Mouse (Mus musculus): ENCODE results near the gene Gimap4. TPM values are rescaled to one million over a fixed set of nuclear protein-coding genes. Genes with fewer than 3 reads are reported as not detected.

Gimap4 gene
- total and polyA plus RNA-seq, 3 experiments = 113 to 264 (median 203) TPM

- H3K4me2 ChIP-seq (ENCODE audit: insufficient read depth, low read depth, poor library complexity, severe bottlenecking) = peak overlapping the region; percentile 76
Observed at GRCm38 (mm10) chr6:48645660-48646308, 38.6 kb upstream of the Gimap4 start.

GRCm38 (mm10) chr6:48646309-48646690 is 38.0 kb upstream of the Gimap4 start:
- H3K9me3 ChIP-seq (replicated peaks; ENCODE audit: low read length) = peaks cover 8% of the 10 kb centered on the region
- H3K4me1 ChIP-seq (ENCODE audit: control insufficient read depth in 1 of 2, insufficient read depth in 2 of 2) = peaks cover 17 to 45% of the 10 kb centered on the region in 2 experiments
- in situ Hi-C loops (cut with MboI; ENCODE audit: low pct_ligation_motif_present, low pct_unique_long_range_greater_than_20kb, low sequenced_read_pairs) = loop anchor here (5.0 to 25.0 kb wide), 5 partner anchors 36 to 469 kb away; partner anchors contain the start of genes Doxl2, Gimap3 and Gimap4
- H3K36me3 ChIP-seq (replicated peaks in 1 of 2; ENCODE audit: control insufficient read depth in 1 of 2, insufficient read depth in 1 of 2, low read length in 1 of 2) = peaks cover 26 to 31% of the 10 kb centered on the region in 2 experiments
- DNase-seq (ENCODE audit: extremely low read depth) = no peak
- no peaks in the 10 kb centered on the region for H3K27me3 ChIP-seq (replicated peaks)
- no peak overlapping the region for H3K4me2 ChIP-seq (ENCODE audit: insufficient read depth, low read depth, poor library complexity, severe bottlenecking)
- no peak for TF ChIP-seq ZNF384 (IDR thresholded peaks at IDR 0.05; ENCODE audit: low read depth, low read length)
- TF ChIP-seq RCOR1 (conservative IDR thresholded peaks at IDR 0.05; ENCODE audit: low read depth, low read length) = no peak
- no peak for TF ChIP-seq CHD1 (IDR thresholded peaks at IDR 0.05; ENCODE audit: low read depth, low read length)
- no peak for TF ChIP-seq KAT2A (IDR thresholded peaks at IDR 0.05; ENCODE audit: insufficient replicate concordance, low read length)
- TF ChIP-seq CTCF (conservative IDR thresholded peaks at IDR 0.05 in 1 of 2, IDR thresholded peaks at IDR 0.05 in 1 of 2; ENCODE audit: low read depth in 2 of 2, low read length in 2 of 2) = no peak
- TF ChIP-seq JUN (IDR thresholded peaks at IDR 0.05; ENCODE audit: insufficient read depth, low read depth, low read length) = peak; percentile 9; the same call in 1 of the 2 replicates
- TF ChIP-seq TCF12 (IDR thresholded peaks at IDR 0.05; ENCODE audit: low read depth, low read length) = 0 out of 2 replicates have a peak, but pooled peaks have one; percentile 3
- no peak for TF ChIP-seq POLR2AphosphoS2 (IDR thresholded peaks at IDR 0.05; ENCODE audit: low read depth, low read length)
- H3K4me3 ChIP-seq (replicated peaks in 1 of 3; ENCODE audit: low read depth in 2 of 3, low read length in 2 of 3, poor library complexity in 1 of 3) = no peak overlapping the region
- peak overlapping the region; percentile 9; the same call in 1 of the 2 replicates for H3K9ac ChIP-seq (ENCODE audit: insufficient read depth, low read depth)
- peaks cover 27% of the 10 kb centered on the region for H3K79me2 ChIP-seq (replicated peaks; ENCODE audit: control insufficient read depth, extremely low read depth, insufficient read depth, poor library complexity, severe bottlenecking)
- H3K27ac ChIP-seq (ENCODE audit: insufficient read depth, low read depth) = peak overlapping the region; percentile 55
- dilution Hi-C loops (cut with MboI; ENCODE audit: extremely low pct_ligation_motif_present, extremely low pct_unique_long_range_greater_than_20kb, low sequenced_read_pairs) = loop anchor here (25.0 kb wide), 1 partner anchor 116 kb away; the partner anchor contains the start of gene Gimap3

More at GRCm38 (mm10) chr6:48645660-48646308, 38.6 kb upstream of the Gimap4 start:
- dilution Hi-C loops (cut with MboI; ENCODE audit: extremely low pct_ligation_motif_present, extremely low pct_unique_long_range_greater_than_20kb, low sequenced_read_pairs) = loop anchor here (25.0 kb wide), 1 partner anchor 117 kb away; the partner anchor contains the start of gene Gimap3
- Histone ChIP-seq H3K4me3 (replicated peaks in 1 of 3; ENCODE audit: low read depth in 2 of 3, low read length in 2 of 3, poor library complexity in 1 of 3) (peak overlapping the region in 2 of 3 experiments; percentile 26 to 33), H3K79me2 (replicated peaks; ENCODE audit: control insufficient read depth, extremely low read depth, insufficient read depth, poor library complexity, severe bottlenecking) (peaks cover 26% of the 10 kb centered on the region), H3K9me3 (replicated peaks; ENCODE audit: low read length) (peaks cover 8% of the 10 kb centered on the region), H3K27me3 (replicated peaks) (no peaks in the 10 kb centered on the region), H3K27ac (ENCODE audit: insufficient read depth, low read depth) (peak overlapping the region; percentile 55; the same call in 1 of the 2 replicates), H3K36me3 (replicated peaks in 1 of 2; ENCODE audit: control insufficient read depth in 1 of 2, insufficient read depth in 1 of 2, low read length in 1 of 2) (peaks cover 20 to 26% of the 10 kb centered on the region in 2 experiments), H3K4me1 (ENCODE audit: control insufficient read depth in 1 of 2, insufficient read depth in 2 of 2) (peaks cover 17 to 50% of the 10 kb centered on the region in 2 experiments), H3K9ac (ENCODE audit: insufficient read depth, low read depth) (peak overlapping the region; percentile 55)
- peak; percentile 89 for DNase-seq (ENCODE audit: extremely low read depth)
- TF ChIP-seq CHD1 (IDR thresholded peaks at IDR 0.05; ENCODE audit: low read depth, low read length) (0 out of 2 replicates have a peak, but pooled peaks have one; percentile 63), E2F4 (IDR thresholded peaks at IDR 0.05; ENCODE audit: insufficient replicate concordance, low read depth, low read length) (no peak), RAD21 (IDR thresholded peaks at IDR 0.05; ENCODE audit: low read depth, low read length) (peak; percentile 96), MEF2A (IDR thresholded peaks at IDR 0.05; ENCODE audit: borderline replicate concordance, low read depth, low read length) (no peak; the same call in 1 of the 2 replicates), JUN (IDR thresholded peaks at IDR 0.05; ENCODE audit: insufficient read depth, low read depth, low read length) (no peak), MAFK (IDR thresholded peaks at IDR 0.05; ENCODE audit: insufficient replicate concordance, low read length) (no peak), BHLHE40 (IDR thresholded peaks at IDR 0.05; ENCODE audit: low read depth, low read length) (no peak), SMC3 (IDR thresholded peaks at IDR 0.05; ENCODE audit: low read depth, low read length) (peak; percentile 94), MAX (IDR thresholded peaks at IDR 0.05; ENCODE audit: low read length) (peak; percentile 54), IRF4 (IDR thresholded peaks at IDR 0.05; ENCODE audit: low read depth, low read length) (no peak), HCFC1 (IDR thresholded peaks at IDR 0.05; ENCODE audit: low read depth, low read length) (no peak; the same call in 1 of the 2 replicates), TCF12 (IDR thresholded peaks at IDR 0.05; ENCODE audit: low read depth, low read length) (no peak; the same call in 1 of the 2 replicates), ZNF384 (IDR thresholded peaks at IDR 0.05; ENCODE audit: low read depth, low read length) (peak; percentile 26; the same call in 1 of the 2 replicates), CHD2 (IDR thresholded peaks at IDR 0.05; ENCODE audit: low read length) (no peak), CTCF (conservative IDR thresholded peaks at IDR 0.05 in 1 of 2, IDR thresholded peaks at IDR 0.05 in 1 of 2; ENCODE audit: low read depth in 2 of 2, low read length in 2 of 2) (peak; percentile 71 to 95), TBP (conservative IDR thresholded peaks at IDR 0.05; ENCODE audit: low read depth, low read length) (no peak), POLR2AphosphoS2 (IDR thresholded peaks at IDR 0.05; ENCODE audit: low read depth, low read length) (no peak), NELFE (IDR thresholded peaks at IDR 0.05; ENCODE audit: low read depth, low read length) (no peak), SIN3A (IDR thresholded peaks at IDR 0.05; ENCODE audit: low read length) (0 out of 2 replicates have a peak, but pooled peaks have one; percentile 31), KAT2A (IDR thresholded peaks at IDR 0.05; ENCODE audit: insufficient replicate concordance, low read length) (no peak), ZC3H11A (IDR thresholded peaks at IDR 0.05; ENCODE audit: low read depth, low read length) (peak; percentile 75), MYC (IDR thresholded peaks at IDR 0.05; ENCODE audit: low read depth, low read length) (0 out of 2 replicates have a peak, but pooled peaks have one; percentile 66), POLR2A (IDR thresholded peaks at IDR 0.05; ENCODE audit: low read depth, low read length) (no peak), USF1 (IDR thresholded peaks at IDR 0.05; ENCODE audit: low read depth, low read length) (no peak), MAZ (IDR thresholded peaks at IDR 0.05; ENCODE audit: low read depth, low read length) (0 out of 2 replicates have a peak, but pooled peaks have one; percentile 17), GABPA (IDR thresholded peaks at IDR 0.05; ENCODE audit: insufficient replicate concordance, low read depth, low read length) (no peak), JUND (conservative IDR thresholded peaks at IDR 0.05; ENCODE audit: low read depth, low read length) (no peak; the same call in 1 of the 2 replicates), ZMIZ1 (IDR thresholded peaks at IDR 0.05; ENCODE audit: low read depth, low read length) (no peak), MXI1 (IDR thresholded peaks at IDR 0.05; ENCODE audit: low read depth, low read length) (0 out of 2 replicates have a peak, but pooled peaks have one; percentile 22), ELF1 (IDR thresholded peaks at IDR 0.05; ENCODE audit: low read depth, low read length) (peak; percentile 36; the same call in 1 of the 2 replicates), PAX5 (IDR thresholded peaks at IDR 0.05; ENCODE audit: low read length) (no peak), ETS1 (conservative IDR thresholded peaks at IDR 0.05; ENCODE audit: low read depth, low read length) (no peak)
- in situ Hi-C loops (cut with MboI; ENCODE audit: low pct_ligation_motif_present, low pct_unique_long_range_greater_than_20kb, low sequenced_read_pairs) = loop anchor here (5.0 to 25.0 kb wide), 5 partner anchors 37 to 468 kb away; partner anchors contain the start of genes Doxl2, Gimap3 and Gimap4
